Mouse (Mus musculus): ENCODE measurements around the gene 9130230L23Rik.

DNA sequence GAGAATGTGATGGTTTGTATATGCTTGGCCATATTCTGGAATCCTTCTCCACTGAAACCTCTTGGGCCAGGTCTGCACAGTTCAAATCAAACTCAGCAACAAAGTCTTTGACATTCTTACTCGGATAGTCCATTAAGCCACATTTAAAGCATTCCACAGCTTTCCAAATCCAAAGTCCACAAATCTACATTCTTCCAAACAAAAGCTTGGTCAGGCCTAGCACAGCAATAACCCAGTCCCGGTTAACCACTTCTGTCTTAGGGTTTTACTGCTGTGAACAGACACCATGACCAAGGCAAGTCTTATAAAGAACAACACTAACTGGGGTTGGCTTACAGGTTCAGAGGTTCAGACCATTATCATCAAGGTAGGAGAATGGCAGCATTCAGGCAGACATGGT, 35.7 kb upstream of the 9130230L23Rik start:
- no peak for TF ChIP-seq POLR2A (IDR thresholded peaks at IDR 0.05; ENCODE audit: insufficient read depth, low read depth, low read length)
- TF ChIP-seq CTCF (IDR thresholded peaks at IDR 0.05; ENCODE audit: insufficient read depth, low read depth, low read length): no peak
